Mouse (Mus musculus): ENCODE data around the gene Gm10251. TPM values are rescaled to one million over a fixed set of nuclear protein-coding genes. Genes with fewer than 3 reads are reported as not detected.
"Not testable (repeated sequence)": the region's sequence is repeated elsewhere in the genome, so short reads cannot be mapped to it uniquely, and the experiment has no call there.

Gene Gm10251
- not detected for total RNA-seq (2022)

GRCm38 (mm10) chr14:6684070-6684469 lies at the start of gene Gm10251:
Gm10251 (minus strand) TSS chr14:6684170.
- not testable (repeated sequence) for DNase-seq

DNA sequence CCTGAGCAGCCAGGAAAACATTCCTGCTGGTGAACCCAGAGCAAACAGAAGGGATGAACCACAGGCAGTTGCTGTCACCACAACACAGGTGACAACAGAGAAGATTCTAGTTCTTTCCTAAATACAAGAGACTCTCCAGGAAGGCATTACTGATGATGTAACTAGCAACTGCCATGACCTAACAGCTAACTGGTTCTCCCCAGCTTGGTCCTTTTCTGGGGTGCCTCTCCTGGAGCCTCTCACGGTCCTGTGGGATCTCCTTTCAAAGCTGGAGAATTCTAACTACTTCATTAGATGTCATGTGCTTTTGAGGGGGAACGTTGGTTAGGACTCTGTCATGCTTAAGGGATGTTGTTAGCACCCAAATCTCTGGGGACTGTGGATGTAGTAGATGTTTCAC lies 36.2 kb upstream of the Gm10251 start, which contains the start of gene Gm8050:
Gene Gm8050, minus strand, starts transcription at position 101 of the 400 bp plus-strand sequence.
- DNase-seq = not testable (repeated sequence)

- DNase-seq = not testable (repeated sequence)
These were observed 61.7 kb downstream of the Gm10251 start, which contains the start of gene Gm3460 for GRCm38 (mm10) chr14:6622318-6622717. Gm3460 (minus strand) TSS chr14:6622418.

- peak; percentile 0 for DNase-seq
These were observed 77.5 kb downstream of the Gm10251 start for GRCm38 (mm10) chr14:6606436-6606835.

GRCm38 (mm10) chr14:6605004-6605403 lies 79.0 kb downstream of the Gm10251 start:
- peak; percentile 0 for DNase-seq

DNA sequence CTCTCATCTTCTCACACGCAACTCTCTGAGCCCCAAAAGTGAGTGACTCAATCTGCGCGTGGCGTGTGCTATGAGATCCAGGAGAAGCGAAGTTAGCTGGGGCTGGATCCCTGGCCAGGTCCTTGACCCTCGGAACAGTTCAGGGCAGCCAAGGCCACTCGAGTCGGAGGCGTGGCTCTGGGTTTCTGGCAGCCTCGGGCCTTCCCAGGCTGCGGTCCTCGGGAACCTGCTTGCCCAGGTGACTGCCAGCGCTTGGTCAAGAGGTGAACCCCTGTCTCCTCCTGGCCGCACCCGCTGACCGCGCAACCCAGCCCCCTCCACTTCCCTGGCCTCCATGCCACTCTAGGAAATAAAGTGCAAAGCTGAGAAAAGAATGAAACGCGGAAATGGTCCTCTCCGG lies 79.4 kb downstream of the Gm10251 start:
- peak; percentile 0 for DNase-seq

- not testable (repeated sequence) for DNase-seq
These were observed 93.5 kb downstream of the Gm10251 start, which contains the start of gene Gm3629 for GRCm38 (mm10) chr14:6590513-6590912. Gm3629 (minus strand) TSS chr14:6590613.

Other genes starting within 250 kb of the Gm10251 start
- gene Gm3594, start 239.6 kb downstream of the Gm10251 start, total RNA-seq (2022) = not detected
- gene Gm8356, start 146.9 kb downstream of the Gm10251 start, total RNA-seq (2022) = not detected
- under 1 TPM in 1 of 4 experiments, not detected in 3; 0.52 TPM for gene Gm3629, start 93.6 kb downstream of the Gm10251 start, total RNA-seq (2022)
- not detected for gene Gm3460, start 61.8 kb downstream of the Gm10251 start, total RNA-seq (2022)
- gene Gm8050, start 36.1 kb upstream of the Gm10251 start, total RNA-seq (2022) = not detected
- under 1 TPM in 2 of 4 experiments, not detected in 2; 0.86 to 0.94 TPM for gene Gm3636, start 58.2 kb upstream of the Gm10251 start, total RNA-seq (2022)
- gene Gm8362, start 90.2 kb upstream of the Gm10251 start, total RNA-seq (2022) = not detected
- not detected for gene Gm3642, start 156.1 kb upstream of the Gm10251 start, total RNA-seq (2022)
- under 1 TPM in 1 of 4 experiments, not detected in 3; 0.15 TPM for gene Gm3667, start 205.8 kb upstream of the Gm10251 start, total RNA-seq (2022)